Mouse (Mus musculus): ENCODE data around the gene Orai1. TPM values are rescaled to one million over a fixed set of nuclear protein-coding genes. Genes with fewer than 3 reads are reported as not detected.

Gene Orai1
- polyA plus RNA-seq, 1 experiment: 68.5 TPM

DNA sequence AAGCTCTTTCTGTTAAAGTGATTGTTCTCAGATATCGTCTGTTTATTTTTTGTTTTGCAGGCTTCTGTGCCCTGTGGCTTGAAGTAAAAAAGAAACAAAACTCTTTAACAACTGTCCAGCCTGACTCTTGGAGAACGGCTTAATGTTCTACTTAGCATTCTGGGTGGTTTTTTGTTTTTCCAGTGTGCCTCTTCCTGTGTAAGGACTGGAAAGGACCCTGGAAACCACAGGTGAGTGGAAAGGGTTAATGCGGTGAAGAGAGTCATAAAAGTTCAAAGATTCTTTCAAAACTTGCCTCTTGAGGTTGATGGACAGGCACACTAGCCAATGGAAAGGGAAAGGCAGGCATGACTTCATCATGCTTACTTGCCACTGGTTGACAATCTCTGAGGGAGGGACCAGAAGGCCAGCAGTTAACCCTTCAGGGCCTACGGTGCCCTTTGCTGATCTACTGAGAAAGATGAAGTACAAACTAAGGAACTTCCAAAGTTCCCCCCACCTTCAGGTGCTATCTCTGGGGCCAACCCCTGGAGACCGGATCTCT is 20.5 kb upstream of the Orai1 start:
- no peak for TF ChIP-seq CTCF (IDR thresholded peaks at IDR 0.05; ENCODE audit: low read depth, low read length)
- no peak for TF ChIP-seq POLR2A (IDR thresholded peaks at IDR 0.05; ENCODE audit: borderline replicate concordance, low read depth, low read length)
- H3K4me1 ChIP-seq (ENCODE audit: control insufficient read depth, insufficient read depth, low read length): peaks cover 32% of the 10 kb centered on the region
- H3K4me3 ChIP-seq (ENCODE audit: insufficient read depth, low read length): no peak overlapping the region
- H3K27ac ChIP-seq (ENCODE audit: insufficient read depth, low read depth, low read length): no peak overlapping the region

DNA sequence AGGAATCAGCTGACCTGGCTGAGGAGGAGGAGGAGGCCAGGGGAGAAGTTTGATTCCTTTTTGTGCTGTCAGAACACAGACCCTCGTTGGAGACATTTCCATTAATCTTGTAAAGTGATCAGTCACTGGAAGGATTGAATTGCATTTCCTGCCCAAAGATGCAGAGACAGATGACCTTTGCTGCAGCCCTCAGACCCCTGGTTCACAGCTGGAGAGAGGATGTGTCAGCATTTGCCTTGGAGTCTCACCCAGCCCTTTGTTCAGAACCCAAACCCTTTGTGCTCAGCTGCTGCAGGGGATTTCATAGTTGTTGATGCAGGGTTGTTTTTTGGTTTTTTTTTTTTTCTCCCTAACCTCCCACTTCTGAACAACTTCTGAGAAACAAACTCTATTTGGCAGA is 20.0 kb upstream of the Orai1 start:
- peaks cover 32% of the 10 kb centered on the region for H3K4me1 ChIP-seq (ENCODE audit: control insufficient read depth, insufficient read depth, low read length)
- no peak overlapping the region for H3K4me3 ChIP-seq (ENCODE audit: insufficient read depth, low read length)
- no peak for TF ChIP-seq POLR2A (IDR thresholded peaks at IDR 0.05; ENCODE audit: borderline replicate concordance, low read depth, low read length)
- no peak for TF ChIP-seq CTCF (IDR thresholded peaks at IDR 0.05; ENCODE audit: low read depth, low read length)
- H3K27ac ChIP-seq (ENCODE audit: insufficient read depth, low read depth, low read length): no peak overlapping the region

DNA sequence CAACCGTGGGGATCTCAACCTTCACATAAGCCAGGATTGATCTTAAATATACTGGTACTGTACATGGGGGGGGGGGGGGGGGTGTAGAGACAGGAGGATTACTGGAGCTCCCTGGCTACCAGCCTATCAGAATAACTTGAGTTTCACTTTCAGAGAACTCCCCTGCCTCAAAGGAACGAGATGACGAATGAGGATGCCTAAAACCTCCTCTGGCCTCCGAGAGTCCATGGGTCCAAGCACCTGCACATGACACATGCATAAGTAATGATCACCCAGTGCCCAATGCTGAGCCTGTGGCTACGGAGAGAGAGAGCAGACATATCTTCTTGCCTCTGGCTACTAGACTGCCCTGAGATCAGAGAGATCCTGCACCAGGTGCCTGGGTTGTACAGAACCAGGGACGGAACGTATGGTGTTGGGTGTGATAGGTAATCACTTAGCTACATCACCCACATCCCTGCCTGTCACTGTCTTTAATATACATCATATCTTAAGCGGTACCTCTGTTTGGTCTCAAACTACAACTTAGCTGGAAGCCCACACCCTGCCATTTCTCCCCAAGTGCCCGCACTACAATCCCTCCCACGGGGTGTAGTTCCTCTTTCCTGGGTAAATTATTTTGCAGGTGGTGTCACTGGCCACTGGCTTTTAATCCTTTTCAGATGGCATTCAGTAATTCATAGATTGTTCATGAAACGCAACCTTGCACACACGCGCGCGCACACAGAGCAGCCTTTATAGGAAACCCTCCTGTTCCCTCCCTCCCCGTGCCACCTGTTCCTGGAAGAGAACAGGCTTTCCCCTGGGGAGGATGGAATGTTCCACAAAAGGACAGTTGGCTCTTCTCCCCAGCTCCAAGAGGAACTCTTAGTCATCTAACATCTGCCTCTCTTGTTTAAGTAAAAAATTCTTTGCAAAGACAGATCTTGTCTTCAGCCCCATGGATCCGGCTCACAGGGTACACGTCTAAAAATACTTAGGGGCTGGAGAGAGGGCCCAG is 17.4 kb upstream of the Orai1 start:
- peak overlapping the region; percentile 47 for H3K27ac ChIP-seq (ENCODE audit: insufficient read depth, low read depth, low read length)
- no peak overlapping the region for H3K4me3 ChIP-seq (ENCODE audit: insufficient read depth, low read length)
- TF ChIP-seq POLR2A (IDR thresholded peaks at IDR 0.05; ENCODE audit: borderline replicate concordance, low read depth, low read length): no peak
- no peak for TF ChIP-seq CTCF (IDR thresholded peaks at IDR 0.05; ENCODE audit: low read depth, low read length)
- H3K4me1 ChIP-seq (ENCODE audit: control insufficient read depth, insufficient read depth, low read length): peaks cover 24% of the 10 kb centered on the region

DNA sequence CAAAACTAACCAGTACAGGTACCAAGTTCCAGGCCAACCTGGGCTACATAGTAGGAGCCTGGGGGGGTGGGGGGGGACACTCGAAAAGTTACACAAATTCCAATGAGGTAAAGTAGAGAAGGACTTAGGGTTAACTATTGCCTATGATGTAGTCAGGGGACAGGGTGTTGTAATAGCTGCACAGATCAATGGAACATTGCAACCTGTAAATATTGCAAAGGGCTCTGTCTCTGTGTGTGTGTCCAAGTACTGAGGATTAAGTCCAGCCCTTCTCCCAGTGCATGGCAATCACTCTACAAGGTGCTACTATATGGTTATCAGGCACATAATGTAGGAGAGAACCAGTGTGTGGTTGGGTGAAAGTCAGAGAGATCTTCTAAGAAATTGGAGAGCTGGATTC is 14.0 kb upstream of the Orai1 start:
- no peak for TF ChIP-seq POLR2A (IDR thresholded peaks at IDR 0.05; ENCODE audit: borderline replicate concordance, low read depth, low read length)
- TF ChIP-seq CTCF (IDR thresholded peaks at IDR 0.05; ENCODE audit: low read depth, low read length): no peak
- H3K27ac ChIP-seq (ENCODE audit: insufficient read depth, low read depth, low read length): no peak overlapping the region
- peaks cover 22% of the 10 kb centered on the region for H3K4me1 ChIP-seq (ENCODE audit: control insufficient read depth, insufficient read depth, low read length)

DNA sequence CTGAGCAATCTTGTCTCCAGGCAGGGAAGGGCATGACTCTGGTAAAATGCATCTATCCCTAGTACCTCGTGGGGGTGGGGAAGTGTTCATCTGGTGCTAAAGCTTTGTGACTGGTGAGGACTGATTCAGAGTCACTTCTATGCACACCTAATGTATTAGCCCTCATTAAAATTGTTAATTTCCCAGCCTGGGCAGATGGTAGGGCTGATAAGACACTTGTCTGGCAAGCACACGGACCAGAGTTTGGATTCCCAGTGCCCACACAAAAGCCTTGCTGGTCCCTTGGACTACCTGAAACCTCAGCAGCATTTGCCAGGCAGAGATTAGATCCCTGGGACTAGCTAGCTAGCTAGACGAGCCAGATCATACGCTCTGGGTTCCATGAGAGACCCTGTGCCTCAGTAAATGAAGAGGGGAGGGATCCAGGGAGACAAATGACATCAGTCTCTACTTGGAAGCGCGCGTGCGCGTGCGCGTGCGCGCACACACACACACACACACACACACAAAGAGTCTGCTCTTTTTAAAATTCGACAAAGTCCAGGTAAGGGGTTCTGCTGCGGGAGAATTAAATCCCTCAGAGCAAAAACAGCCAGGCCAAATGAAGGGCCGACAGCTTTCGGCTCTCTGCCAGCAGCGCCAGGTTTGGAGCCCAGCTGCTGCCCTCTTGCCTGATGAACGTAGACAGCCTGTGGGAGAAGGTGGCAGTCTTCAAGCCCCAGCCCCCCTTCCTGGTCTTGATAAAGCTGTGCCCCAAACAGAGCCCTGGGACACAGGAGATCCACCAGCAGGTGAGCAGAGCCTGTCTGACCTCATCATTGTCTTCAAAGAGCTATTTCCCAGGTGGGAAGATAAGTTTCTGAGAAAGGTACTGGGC is 8.9 kb upstream of the Orai1 start:
- Histone ChIP-seq H3K27ac (ENCODE audit: insufficient read depth, low read depth, low read length) (no peak overlapping the region), H3K4me1 (ENCODE audit: control insufficient read depth, insufficient read depth, low read length) (peaks cover 29% of the 10 kb centered on the region), H3K4me3 (ENCODE audit: insufficient read depth, low read length) (no peak overlapping the region)
- TF ChIP-seq CTCF (IDR thresholded peaks at IDR 0.05; ENCODE audit: low read depth, low read length): no peak
- no peak for TF ChIP-seq POLR2A (IDR thresholded peaks at IDR 0.05; ENCODE audit: borderline replicate concordance, low read depth, low read length)

More for the DNA sequence above, 14.0 kb upstream of the Orai1 start:
- no peak overlapping the region for H3K4me3 ChIP-seq (ENCODE audit: insufficient read depth, low read length)

DNA sequence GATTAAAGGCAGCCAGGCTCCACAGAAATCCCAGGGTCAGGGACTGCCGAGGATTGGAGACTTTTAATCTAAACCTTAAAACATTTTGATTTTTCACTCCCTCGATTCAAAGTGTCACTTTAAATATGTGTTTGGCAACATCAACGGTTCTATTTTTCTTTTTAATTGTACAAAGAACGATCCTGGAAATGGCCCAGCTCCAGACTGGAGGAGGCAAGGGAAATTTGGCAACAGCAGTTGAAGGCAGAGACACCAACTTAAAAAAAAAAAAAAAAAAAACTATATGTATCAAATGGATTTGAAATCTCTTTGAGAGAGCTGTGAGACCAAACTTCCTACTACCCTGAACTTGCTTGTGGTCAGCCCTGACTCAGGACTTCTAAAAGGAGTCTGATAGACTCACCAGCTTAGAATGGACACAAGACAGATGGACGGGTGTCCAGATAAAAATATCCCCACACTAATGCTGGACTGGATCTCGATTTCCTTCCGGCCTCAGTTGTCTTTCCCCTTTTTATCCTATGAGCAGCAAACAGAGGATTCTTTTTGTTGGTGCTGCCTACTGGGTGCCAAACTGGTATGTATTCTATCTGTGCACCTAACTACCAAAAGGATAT is 5.9 kb upstream of the Orai1 start:
- peaks cover 35% of the 10 kb centered on the region for H3K4me1 ChIP-seq (ENCODE audit: control insufficient read depth, insufficient read depth, low read length)
- H3K4me3 ChIP-seq (ENCODE audit: insufficient read depth, low read length): no peak overlapping the region
- TF ChIP-seq POLR2A (IDR thresholded peaks at IDR 0.05; ENCODE audit: borderline replicate concordance, low read depth, low read length): no peak
- no peak for TF ChIP-seq CTCF (IDR thresholded peaks at IDR 0.05; ENCODE audit: low read depth, low read length)
- H3K27ac ChIP-seq (ENCODE audit: insufficient read depth, low read depth, low read length): peak overlapping the region; percentile 93

DNA sequence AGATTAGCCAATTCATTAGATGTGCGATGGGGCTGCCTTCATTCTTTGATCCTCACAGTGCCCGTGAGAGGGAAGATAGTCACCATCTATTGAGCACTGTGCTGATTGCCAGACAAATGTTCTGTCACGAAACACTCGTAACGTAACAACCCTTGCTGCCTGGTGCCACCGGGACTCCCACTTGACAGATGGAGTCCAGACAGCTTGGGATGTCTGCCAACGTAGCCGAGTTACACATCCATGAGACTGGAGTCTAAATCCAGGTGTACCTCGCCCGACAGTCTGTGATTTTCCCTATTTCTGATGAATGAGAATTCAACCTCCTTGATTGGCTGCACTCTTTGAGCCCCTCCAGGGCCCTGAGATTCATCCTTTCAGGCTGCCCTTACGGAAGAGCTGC is 5.0 kb upstream of the Orai1 start:
- peak overlapping the region; percentile 93 for H3K27ac ChIP-seq (ENCODE audit: insufficient read depth, low read depth, low read length)
- no peak overlapping the region for H3K4me3 ChIP-seq (ENCODE audit: insufficient read depth, low read length)
- TF ChIP-seq CTCF (IDR thresholded peaks at IDR 0.05; ENCODE audit: low read depth, low read length): no peak
- no peak for TF ChIP-seq POLR2A (IDR thresholded peaks at IDR 0.05; ENCODE audit: borderline replicate concordance, low read depth, low read length)
- peaks cover 38% of the 10 kb centered on the region for H3K4me1 ChIP-seq (ENCODE audit: control insufficient read depth, insufficient read depth, low read length)

DNA sequence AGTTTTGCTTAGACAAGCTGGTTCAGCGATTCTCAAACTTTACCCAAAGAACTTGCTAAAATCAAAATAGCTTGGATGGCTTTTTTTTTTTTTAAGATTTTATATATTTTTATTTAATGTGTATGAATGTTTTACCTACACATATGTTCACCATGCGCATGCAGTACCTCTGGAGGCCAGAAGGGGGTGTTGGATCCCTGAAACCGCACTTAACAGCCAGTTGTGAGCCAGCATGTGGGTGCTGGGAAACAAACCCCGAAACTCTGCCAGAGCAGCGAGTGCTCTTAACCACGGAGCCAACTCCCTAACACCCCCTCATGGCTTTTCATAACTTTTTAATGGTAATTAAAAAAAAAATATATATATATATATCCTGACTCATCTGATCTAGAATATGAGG is 4.1 kb upstream of the Orai1 start:
- Histone ChIP-seq H3K4me1 (ENCODE audit: control insufficient read depth, insufficient read depth, low read length) (peaks cover 38% of the 10 kb centered on the region), H3K27ac (ENCODE audit: insufficient read depth, low read depth, low read length) (no peak overlapping the region), H3K4me3 (ENCODE audit: insufficient read depth, low read length) (no peak overlapping the region)
- TF ChIP-seq CTCF (IDR thresholded peaks at IDR 0.05; ENCODE audit: low read depth, low read length) (peak; percentile 30; the same call in 1 of the 2 replicates), POLR2A (IDR thresholded peaks at IDR 0.05; ENCODE audit: borderline replicate concordance, low read depth, low read length) (no peak)

DNA sequence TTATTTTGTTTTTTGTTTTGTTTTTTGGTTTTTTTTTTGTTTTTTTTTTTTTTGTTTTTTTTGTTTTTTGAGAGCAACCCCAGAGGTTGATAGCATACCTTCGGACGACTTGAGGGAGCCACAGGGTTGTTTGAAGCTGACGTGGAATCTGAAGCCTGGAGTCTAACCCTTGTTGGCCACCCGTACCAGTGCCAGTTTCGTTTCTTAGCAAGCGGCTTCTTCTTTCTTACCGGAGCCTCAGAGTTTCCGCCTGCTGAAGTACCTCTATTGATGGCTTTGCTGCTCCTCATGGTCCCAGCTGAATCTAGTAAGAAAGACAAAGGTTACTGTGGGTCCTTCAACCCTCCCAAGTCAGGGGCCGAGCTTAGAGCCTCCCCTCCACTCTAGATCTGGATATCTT is 3.2 kb upstream of the Orai1 start:
- Histone ChIP-seq H3K27ac (ENCODE audit: insufficient read depth, low read depth, low read length) (no peak overlapping the region), H3K4me1 (ENCODE audit: control insufficient read depth, insufficient read depth, low read length) (peaks cover 38% of the 10 kb centered on the region), H3K4me3 (ENCODE audit: insufficient read depth, low read length) (no peak overlapping the region)
- TF ChIP-seq CTCF (IDR thresholded peaks at IDR 0.05; ENCODE audit: low read depth, low read length): no peak
- TF ChIP-seq POLR2A (IDR thresholded peaks at IDR 0.05; ENCODE audit: borderline replicate concordance, low read depth, low read length): no peak
